Mouse (Mus musculus) layer of hippocampus, adult 6 months (tissue): Measurements from ENCODE around the gene Gdap2. TPM values are rescaled to one million over a fixed set of nuclear protein-coding genes. Genes with fewer than 3 reads are reported as not detected.

Experiments used
- long read RNA-seq, 2 experiments: library from polyadenylated mRNA; unstranded; transcript quantifications; one replicate each; pipeline ENCODE4 v2.0.0; 2019 to 2020
- polyA plus RNA-seq: library from polyadenylated mRNA; unstranded; fragments of <200 nt; fragmentation: Nextera tagmentation; gene quantifications from 2 replicates; pipeline ENCODE4 v1.2.3, GENCODE M21; 2021

Gdap2 gene
- 42.8 and 44.2 TPM in 2 replicates for polyA plus RNA-seq
- long read RNA-seq, experiment 1, transcript Gdap2-201 (14 exons, 3,008 nt), result major isoform, 51 of 64 reads
- long read RNA-seq, experiment 1, partial matches to known transcripts, result 9 of 64 reads
- long read RNA-seq, experiment 1, other reads (novel, unspliced or antisense), result 4 of 64 reads
- long read RNA-seq, experiment 2, transcript Gdap2-201 (14 exons, 3,008 nt), result major isoform, 341 of 371 reads
- long read RNA-seq, experiment 2, partial matches to known transcripts, result 9 of 371 reads
- long read RNA-seq, experiment 2, other reads (novel, unspliced or antisense), result 21 of 371 reads

GRCm38 (mm10) chr3:100162315-100163105 lies at the start of gene Gdap2, which contains the start of gene Wdr3:
Gdap2 (plus strand) TSS chr3:100162381.
Wdr3 (minus strand) TSS chr3:100162407.

Other genes starting within 250 kb of the Gdap2 start
- gene Wdr3, start within 50 bp of the Gdap2 start, polyA plus RNA-seq, result 7.7 and 9.2 TPM in 2 replicates